Mouse (Mus musculus) large intestine, adult 2 months (tissue): ENCODE measurements at regions not wholly inside any gene's neighbourhood (a gene's known extent, or its start where the extent isn't known, plus 50 kb on each side); places are given as distances from the start of the nearest gene placed in this dataset.
"Not testable (repeated sequence)": the region's sequence is repeated elsewhere in the genome, so short reads cannot be mapped to it uniquely, and the experiment has no call there.

Source experiments
- DNase-seq: peaks from one replicate; pipeline ENCODE4 v3.0.0-alpha.2; 2012; ENCODE audit warnings: low read depth, low spot score
- WGBS: fragments of 180-500 bp; shearing (Covaris S2); methylation state at CpG from one replicate; pipeline ENCODE4 v1.1.7; 2018; 5-methylcytosine and 5-hydroxymethylcytosine counted together

GRCm38 (mm10) chr10:99320797-99321196 lies 57.8 kb downstream of the Dusp6 start:
- WGBS: 56% methylated on average over 8 of the region's 8 CpGs

GRCm38 (mm10) chr10:99323358-99323757 lies 60.3 kb downstream of the Dusp6 start:
- 40% methylated on average over 8 of the region's 8 CpGs for WGBS

More at GRCm38 (mm10) chr10:99320797-99321196, 57.8 kb downstream of the Dusp6 start:
- no peak for DNase-seq

GRCm38 (mm10) chr10:99327501-99327900 lies 64.5 kb downstream of the Dusp6 start:
- DNase-seq: no peak
- WGBS: 93% methylated on average over 2 of the region's 2 CpGs

More at GRCm38 (mm10) chr10:99323358-99323757, 60.3 kb downstream of the Dusp6 start:
- no peak for DNase-seq

GRCm38 (mm10) chr10:99328568-99328967 lies 65.5 kb downstream of the Dusp6 start:
- DNase-seq: no peak
- WGBS: 72% methylated on average over 8 of the region's 8 CpGs

GRCm38 (mm10) chr10:99329469-99329868 lies 66.4 kb downstream of the Dusp6 start:
- WGBS: 93% methylated on average over 6 of the region's 6 CpGs
- no peak for DNase-seq

GRCm38 (mm10) chr10:99330519-99330918 lies 67.5 kb downstream of the Dusp6 start:
- DNase-seq: no peak
- 70% methylated on average over 7 of the region's 7 CpGs for WGBS

GRCm38 (mm10) chr10:99331876-99332275 lies 68.8 kb downstream of the Dusp6 start:
- DNase-seq: no peak
- WGBS: 75% methylated on average over 12 of the region's 12 CpGs

GRCm38 (mm10) chr10:99333831-99334230 lies 70.8 kb downstream of the Dusp6 start:
- DNase-seq: no peak
- WGBS: 59% methylated on average over 5 of the region's 5 CpGs

- WGBS: 63% methylated on average over 4 of the region's 4 CpGs
- DNase-seq: no peak
Observed at GRCm38 (mm10) chr10:99336091-99336490, 73.1 kb downstream of the Dusp6 start.

GRCm38 (mm10) chr10:99338790-99339189 lies 75.8 kb downstream of the Dusp6 start:
- WGBS: 95% methylated on average over 8 of the region's 11 CpGs
- DNase-seq: not testable (repeated sequence)

- DNase-seq: not testable (repeated sequence)
- 98% methylated on average over 14 of the region's 19 CpGs for WGBS
Observed at GRCm38 (mm10) chr10:99339291-99339912, 76.4 kb downstream of the Dusp6 start.

- DNase-seq: not testable (repeated sequence)
- WGBS: 100% methylated on average over 7 of the region's 25 CpGs
Observed at GRCm38 (mm10) chr10:99340057-99340456, 77.0 kb downstream of the Dusp6 start.

GRCm38 (mm10) chr10:99349125-99349716 lies 86.2 kb downstream of the Dusp6 start:
- DNase-seq: no peak

GRCm38 (mm10) chr10:99353541-99354292 lies 90.7 kb downstream of the Dusp6 start:
- 16% methylated on average over 18 of the region's 18 CpGs for WGBS
- DNase-seq: peak; percentile 94

More at GRCm38 (mm10) chr10:99349125-99349716, 86.2 kb downstream of the Dusp6 start:
- 74% methylated on average over 3 of the region's 3 CpGs for WGBS

- WGBS: 23% methylated on average over 2 of the region's 2 CpGs
- no peak for DNase-seq
Observed at GRCm38 (mm10) chr10:99354352-99354751, 91.3 kb downstream of the Dusp6 start.

- WGBS: 91% methylated on average over 4 of the region's 4 CpGs
- no peak for DNase-seq
Observed at GRCm38 (mm10) chr10:99355303-99355702, 92.3 kb downstream of the Dusp6 start.

GRCm38 (mm10) chr10:99356221-99356620 lies 93.2 kb downstream of the Dusp6 start:
- 84% methylated on average over 5 of the region's 5 CpGs for WGBS
- no peak for DNase-seq

- 79% methylated on average over 3 of the region's 3 CpGs for WGBS
- DNase-seq: no peak
Observed at GRCm38 (mm10) chr10:99356883-99357282, 93.9 kb downstream of the Dusp6 start.

- DNase-seq: no peak
- 84% methylated on average over 4 of the region's 4 CpGs for WGBS
Observed at GRCm38 (mm10) chr10:99357347-99357746, 94.3 kb downstream of the Dusp6 start.

- WGBS: 83% methylated on average over 1 of the region's 1 CpGs
- DNase-seq: no peak
Observed at GRCm38 (mm10) chr10:99358256-99358655, 95.2 kb downstream of the Dusp6 start.

- 80% methylated on average over 2 of the region's 2 CpGs for WGBS
- DNase-seq: no peak
Observed at GRCm38 (mm10) chr10:99359439-99359866, 96.4 kb downstream of the Dusp6 start.
